Mouse (Mus musculus): Measurements from ENCODE around the gene Atad3a. TPM values are rescaled to one million over a fixed set of nuclear protein-coding genes. Genes with fewer than 3 reads are reported as not detected.

The Atad3a gene
- polyA plus RNA-seq, 1 experiment from 2014 or later: 87.9 TPM

DNA sequence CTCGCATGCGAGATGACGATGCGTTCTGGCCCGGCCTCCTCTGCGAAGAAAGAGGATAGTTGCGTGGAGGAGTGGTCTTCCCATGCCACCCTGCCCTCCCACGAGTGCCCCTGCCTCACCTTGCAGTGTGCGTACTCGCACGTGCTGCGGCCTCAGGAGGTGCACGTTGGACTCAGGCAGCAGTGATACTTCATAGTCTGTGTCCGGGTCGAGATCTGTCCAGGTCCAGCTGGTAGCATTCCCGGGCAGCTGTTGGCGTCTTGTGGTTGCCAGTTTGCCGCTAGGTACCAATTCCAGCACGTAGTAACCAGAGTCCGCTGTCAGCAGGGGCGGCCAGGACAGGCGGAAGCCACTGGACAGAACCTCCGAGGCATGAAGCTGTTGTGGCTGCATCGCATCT, 9.7 kb upstream of the Atad3a start:
- Histone ChIP-seq H3K27me3 (ENCODE audit: control insufficient read depth, insufficient read depth, low read depth, low read length) (peaks cover 4% of the 10 kb centered on the region), H3K4me3 (ENCODE audit: low read depth, low read length) (peak overlapping the region; percentile 46), H3K9ac (ENCODE audit: low read depth, low read length) (peak overlapping the region; percentile 76), H3K4me1 (ENCODE audit: control insufficient read depth, insufficient read depth, low read length) (peaks cover 15% of the 10 kb centered on the region), H3K9me3 (replicated peaks; ENCODE audit: control insufficient read depth, low read length, poor library complexity, severe bottlenecking) (no peaks in the 10 kb centered on the region), H3K36me3 (ENCODE audit: control insufficient read depth, insufficient read depth, low read length) (no peaks in the 10 kb centered on the region), H3K27ac (ENCODE audit: low read length) (peak overlapping the region; percentile 28; the same call in 1 of the 2 replicates), H3K4me2 (ENCODE audit: low read length) (peak overlapping the region; percentile 67)
- peak; percentile 7; the same call in 1 of the 2 replicates for ATAC-seq
- 36% methylated on average over 24 of the region's 24 CpGs for whole genome bisulfite sequencing

DNA sequence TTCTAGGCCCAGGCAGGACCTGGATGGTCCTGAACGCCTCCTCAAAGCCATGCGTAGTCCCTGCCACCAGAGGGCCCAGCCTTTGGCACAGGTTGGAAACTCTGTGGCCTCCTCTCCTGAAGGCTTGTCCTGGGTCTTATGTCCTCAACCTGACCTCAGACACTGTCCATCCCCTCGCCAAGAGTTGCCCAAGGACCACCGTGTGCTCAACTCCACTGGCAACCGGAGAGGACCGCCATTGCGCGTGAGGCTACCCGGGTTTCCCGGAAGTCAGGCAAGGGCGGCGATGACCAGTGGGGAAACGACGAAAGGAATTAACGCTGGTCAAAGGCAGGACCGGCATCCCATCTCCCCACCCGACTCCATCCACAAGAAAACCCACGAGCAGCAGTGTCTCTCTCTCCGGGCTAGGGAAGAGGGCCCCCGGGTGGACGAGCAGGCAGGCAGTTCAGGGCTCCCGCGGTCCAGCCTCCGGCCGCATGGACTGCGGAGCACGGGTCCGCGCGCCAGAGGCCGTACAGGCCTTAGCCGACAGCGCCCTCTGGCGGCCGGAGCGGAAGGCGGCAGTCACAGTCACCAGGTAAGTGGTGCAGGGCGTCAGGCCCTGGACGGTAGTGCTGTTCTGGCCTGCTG, 9.1 kb upstream of the Atad3a start:
- peak; percentile 79 for ATAC-seq
- Histone ChIP-seq H3K9ac (ENCODE audit: low read depth, low read length) (peak overlapping the region; percentile 76), H3K9me3 (replicated peaks; ENCODE audit: control insufficient read depth, low read length, poor library complexity, severe bottlenecking) (no peaks in the 10 kb centered on the region), H3K36me3 (ENCODE audit: control insufficient read depth, insufficient read depth, low read length) (no peaks in the 10 kb centered on the region), H3K4me1 (ENCODE audit: control insufficient read depth, insufficient read depth, low read length) (peaks cover 11% of the 10 kb centered on the region), H3K4me3 (ENCODE audit: low read depth, low read length) (peak overlapping the region; percentile 46), H3K27me3 (ENCODE audit: control insufficient read depth, insufficient read depth, low read depth, low read length) (peaks cover 4% of the 10 kb centered on the region), H3K27ac (ENCODE audit: low read length) (peak overlapping the region; percentile 28), H3K4me2 (ENCODE audit: low read length) (peak overlapping the region; percentile 67)
- 1% methylated on average over 38 of the region's 39 CpGs for WGBS

DNA sequence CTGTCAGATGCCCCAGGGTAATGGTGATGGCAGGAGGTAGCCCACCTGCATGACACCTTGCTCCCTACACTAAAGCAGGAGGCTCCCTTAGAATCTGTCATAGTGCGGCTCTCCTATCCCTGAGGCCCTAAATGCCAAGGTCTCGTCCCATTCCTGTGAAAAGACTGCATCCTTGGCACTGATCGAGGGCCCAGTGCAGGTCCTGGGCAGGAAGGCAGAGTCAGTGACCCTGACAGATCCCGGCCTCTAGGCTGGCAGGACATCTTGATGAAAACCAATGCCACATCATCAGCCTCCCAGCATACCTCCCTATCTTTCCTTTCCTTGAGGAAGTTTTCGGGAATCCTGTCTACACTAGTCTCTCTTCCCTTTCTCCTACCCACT, 8.6 kb upstream of the Atad3a start:
- H3K4me1 ChIP-seq (ENCODE audit: control insufficient read depth, insufficient read depth, low read length): peaks cover 9% of the 10 kb centered on the region
- H3K9me3 ChIP-seq (replicated peaks; ENCODE audit: control insufficient read depth, low read length, poor library complexity, severe bottlenecking): no peaks in the 10 kb centered on the region
- H3K27me3 ChIP-seq (ENCODE audit: control insufficient read depth, insufficient read depth, low read depth, low read length): peaks cover 4% of the 10 kb centered on the region
- H3K36me3 ChIP-seq (ENCODE audit: control insufficient read depth, insufficient read depth, low read length): no peaks in the 10 kb centered on the region
- no peak for ATAC-seq
- H3K4me2 ChIP-seq (ENCODE audit: low read length): peak overlapping the region; percentile 67
- H3K4me3 ChIP-seq (ENCODE audit: low read depth, low read length): peak overlapping the region; percentile 46; the same call in 1 of the 2 replicates
- 60% methylated on average over 5 of the region's 5 CpGs for WGBS
- H3K27ac ChIP-seq (ENCODE audit: low read length): no peak overlapping the region
- peak overlapping the region; percentile 76 for H3K9ac ChIP-seq (ENCODE audit: low read depth, low read length)

DNA sequence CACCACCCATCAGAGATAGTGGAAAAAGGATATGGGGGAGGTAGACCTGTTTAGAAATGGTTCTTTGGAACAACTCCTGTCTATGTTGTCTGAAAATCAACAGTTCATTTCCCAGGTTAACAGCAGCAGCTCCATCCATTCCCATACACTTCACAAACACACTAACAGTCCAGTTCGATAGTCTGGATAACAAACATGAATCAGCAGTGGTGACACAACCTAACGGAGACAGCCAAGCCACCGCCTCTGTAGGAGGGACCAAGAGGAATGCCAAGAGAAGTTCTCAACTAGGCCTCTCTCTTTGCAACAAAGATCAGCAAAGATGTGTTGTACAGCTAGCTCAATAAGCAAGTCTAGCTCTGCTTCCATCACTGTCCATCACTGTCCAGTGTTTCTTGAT, 1.5 kb upstream of the Atad3a start:
- H3K4me1 ChIP-seq (ENCODE audit: control insufficient read depth, insufficient read depth, low read length): peaks cover 23% of the 10 kb centered on the region
- H3K9me3 ChIP-seq (replicated peaks; ENCODE audit: control insufficient read depth, low read length, poor library complexity, severe bottlenecking): no peaks in the 10 kb centered on the region
- 0 out of 2 replicates have a peak, but pooled peaks cover 2% of the 10 kb centered on the region for H3K36me3 ChIP-seq (ENCODE audit: control insufficient read depth, insufficient read depth, low read length)
- 93% methylated on average over 3 of the region's 3 CpGs for WGBS
- no peak overlapping the region for H3K4me3 ChIP-seq (ENCODE audit: low read depth, low read length)
- ATAC-seq: no peak
- no peak overlapping the region for H3K27ac ChIP-seq (ENCODE audit: low read length)
- no peak overlapping the region for H3K9ac ChIP-seq (ENCODE audit: low read depth, low read length)
- H3K27me3 ChIP-seq (ENCODE audit: control insufficient read depth, insufficient read depth, low read depth, low read length): no peaks in the 10 kb centered on the region
- no peak overlapping the region for H3K4me2 ChIP-seq (ENCODE audit: low read length)

DNA sequence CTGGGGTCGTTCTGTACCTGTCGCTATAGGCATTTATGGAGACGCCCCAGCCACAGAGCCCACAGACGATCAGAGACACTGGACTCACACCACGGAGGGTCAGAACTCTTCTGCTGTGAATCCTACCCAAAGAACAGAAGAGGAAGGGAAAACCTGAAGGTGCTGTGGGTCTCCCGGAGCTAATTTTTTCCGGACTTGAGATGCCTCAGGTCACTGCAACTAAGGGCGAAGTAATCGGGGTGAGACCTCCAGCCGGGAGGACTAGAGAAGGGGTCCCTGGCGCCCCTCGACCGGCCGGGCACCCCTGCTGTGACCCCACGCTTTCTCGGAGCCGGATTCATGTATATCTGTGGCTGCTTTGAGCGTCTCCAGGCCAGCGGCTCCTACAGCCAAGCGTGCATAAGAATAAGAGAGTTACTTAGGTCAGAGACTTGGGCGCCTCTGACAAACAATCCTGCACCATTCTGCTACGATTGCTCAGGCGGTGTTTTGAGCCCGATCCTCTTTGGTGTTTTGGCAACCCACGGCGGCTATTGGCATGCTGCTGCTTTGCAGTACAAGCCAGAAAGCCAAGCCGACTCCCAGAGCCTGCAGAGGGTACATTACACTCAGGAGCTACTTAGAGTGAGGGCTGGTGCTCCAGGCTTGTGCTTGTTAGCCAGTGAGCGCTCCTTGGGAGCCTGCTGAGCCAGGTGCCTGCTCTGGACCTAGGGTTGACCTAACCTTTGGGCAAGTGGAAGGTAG, 635 bp upstream of the Atad3a start:
- 1% methylated on average over 28 of the region's 28 CpGs for WGBS
- Histone ChIP-seq H3K27me3 (ENCODE audit: control insufficient read depth, insufficient read depth, low read depth, low read length) (no peaks in the 10 kb centered on the region), H3K4me3 (ENCODE audit: low read depth, low read length) (peak overlapping the region; percentile 65), H3K4me1 (ENCODE audit: control insufficient read depth, insufficient read depth, low read length) (peaks cover 23% of the 10 kb centered on the region), H3K4me2 (ENCODE audit: low read length) (peak overlapping the region; percentile 88), H3K27ac (ENCODE audit: low read length) (no peak overlapping the region), H3K36me3 (ENCODE audit: control insufficient read depth, insufficient read depth, low read length) (0 out of 2 replicates have a peak, but pooled peaks cover 3% of the 10 kb centered on the region), H3K9me3 (replicated peaks; ENCODE audit: control insufficient read depth, low read length, poor library complexity, severe bottlenecking) (no peaks in the 10 kb centered on the region), H3K9ac (ENCODE audit: low read depth, low read length) (peak overlapping the region; percentile 58)
- ATAC-seq: peak; percentile 49

DNA sequence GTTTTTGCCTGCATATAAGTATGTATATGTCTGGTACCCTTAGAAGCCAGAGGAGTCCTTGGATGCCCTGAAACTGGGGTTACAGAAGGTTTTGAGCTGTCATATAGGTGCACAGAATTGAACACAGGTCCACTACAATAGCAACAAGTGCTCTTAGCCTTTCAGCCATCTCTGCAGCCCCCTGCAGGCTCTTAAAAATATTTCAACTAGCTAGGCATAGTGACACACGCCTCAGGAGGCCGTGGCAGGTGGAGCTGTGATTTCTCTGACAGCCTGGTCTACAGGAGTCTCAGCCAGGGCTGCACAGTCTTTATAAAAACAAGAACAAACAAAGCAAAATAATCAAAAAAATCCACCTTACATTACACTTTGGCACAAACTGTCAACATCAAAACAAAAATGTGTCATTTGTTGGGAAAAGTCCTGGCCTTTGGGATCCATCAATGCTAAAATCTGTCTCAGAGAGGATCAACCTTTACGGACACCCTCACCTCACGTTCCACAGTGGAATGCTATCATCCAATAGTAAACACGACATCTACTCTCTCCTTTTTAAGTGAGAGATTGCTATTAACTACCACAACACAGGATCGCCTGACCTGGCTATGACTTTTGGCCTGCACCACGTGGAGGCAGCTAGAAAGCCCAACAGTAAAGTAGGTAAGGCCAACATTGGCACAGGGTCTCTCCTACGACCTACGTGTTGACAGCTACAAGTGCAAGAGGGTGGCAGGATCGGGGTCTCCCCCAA, 856 bp downstream of the Atad3a start:
- Histone ChIP-seq H3K9me3 (replicated peaks; ENCODE audit: control insufficient read depth, low read length, poor library complexity, severe bottlenecking) (no peaks in the 10 kb centered on the region), H3K27ac (ENCODE audit: low read length) (no peak overlapping the region), H3K4me1 (ENCODE audit: control insufficient read depth, insufficient read depth, low read length) (peaks cover 23% of the 10 kb centered on the region), H3K36me3 (ENCODE audit: control insufficient read depth, insufficient read depth, low read length) (peaks cover 14% of the 10 kb centered on the region), H3K9ac (ENCODE audit: low read depth, low read length) (peak overlapping the region; percentile 62), H3K4me2 (ENCODE audit: low read length) (peak overlapping the region; percentile 88), H3K27me3 (ENCODE audit: control insufficient read depth, insufficient read depth, low read depth, low read length) (no peaks in the 10 kb centered on the region), H3K4me3 (ENCODE audit: low read depth, low read length) (peak overlapping the region; percentile 65)
- peak; percentile 59; the same call in 1 of the 2 replicates for ATAC-seq
- WGBS: 6% methylated on average over 10 of the region's 10 CpGs

DNA sequence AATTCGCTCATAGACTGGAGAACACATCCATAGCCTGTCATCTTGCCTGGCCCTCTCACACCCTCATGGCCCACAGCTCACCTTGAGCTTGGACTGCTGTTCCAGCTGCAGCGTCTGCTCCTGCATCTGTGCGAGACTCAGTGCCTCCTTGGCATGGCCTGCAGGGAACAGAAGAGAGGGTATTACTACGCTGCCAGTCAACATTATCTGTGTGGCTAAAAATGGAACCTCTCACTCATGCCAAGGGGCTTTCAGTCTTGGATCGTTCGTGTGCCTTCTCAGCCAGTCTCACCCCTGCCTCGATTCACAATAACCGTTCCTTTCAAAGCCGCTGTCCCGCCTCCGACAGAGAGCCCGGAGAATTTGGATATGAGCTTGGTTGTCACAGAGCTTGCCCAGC, 3.9 kb downstream of the Atad3a start:
- Histone ChIP-seq H3K4me2 (ENCODE audit: low read length) (no peak overlapping the region), H3K4me3 (ENCODE audit: low read depth, low read length) (no peak overlapping the region), H3K36me3 (ENCODE audit: control insufficient read depth, insufficient read depth, low read length) (peaks cover 29% of the 10 kb centered on the region), H3K27ac (ENCODE audit: low read length) (no peak overlapping the region), H3K9me3 (replicated peaks; ENCODE audit: control insufficient read depth, low read length, poor library complexity, severe bottlenecking) (no peaks in the 10 kb centered on the region), H3K27me3 (ENCODE audit: control insufficient read depth, insufficient read depth, low read depth, low read length) (no peaks in the 10 kb centered on the region), H3K9ac (ENCODE audit: low read depth, low read length) (no peak overlapping the region), H3K4me1 (ENCODE audit: control insufficient read depth, insufficient read depth, low read length) (peaks cover 23% of the 10 kb centered on the region)
- 89% methylated on average over 12 of the region's 12 CpGs for WGBS
- no peak for ATAC-seq

DNA sequence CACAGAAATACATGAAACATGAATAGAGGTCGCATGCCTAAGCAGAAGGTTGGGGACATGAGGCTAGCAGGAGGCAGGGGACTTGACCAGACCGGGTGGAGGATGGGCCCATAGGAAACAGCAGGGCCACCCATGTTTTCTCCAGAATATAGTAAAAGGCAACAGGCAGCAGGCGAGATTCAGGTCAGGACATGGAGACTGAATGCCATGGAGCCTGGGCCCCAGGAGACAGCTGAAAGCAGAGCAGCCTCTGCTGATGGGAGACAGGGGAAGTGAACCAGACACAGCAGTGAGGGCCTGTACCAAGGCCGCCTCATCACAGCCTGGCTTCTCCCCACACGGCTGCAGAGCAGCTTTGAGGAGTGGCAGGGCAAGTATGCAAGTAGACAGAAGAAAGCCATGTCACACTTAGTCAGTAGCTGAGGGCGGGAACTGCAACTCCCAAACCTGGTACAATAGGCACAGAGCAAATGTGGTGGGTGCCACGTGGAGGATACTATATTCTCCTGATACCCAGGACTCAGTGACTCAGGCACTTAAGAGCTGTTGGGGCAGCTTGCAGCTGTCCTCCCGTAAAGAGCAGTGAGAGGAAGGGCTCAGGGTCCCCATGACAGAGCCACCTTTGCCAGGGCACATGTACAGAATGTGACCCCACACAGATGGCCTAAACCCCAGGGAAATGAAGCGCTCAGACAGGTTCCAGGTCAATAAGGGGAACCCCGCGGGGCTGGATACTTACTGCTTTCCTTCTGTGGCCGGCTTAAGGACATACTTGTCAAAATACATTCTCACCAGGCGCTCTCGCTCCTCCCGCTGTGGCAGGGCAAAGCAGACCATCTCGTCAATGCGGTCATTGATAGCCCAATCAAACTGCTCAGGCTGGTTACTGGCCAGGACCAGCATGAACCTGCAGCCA, 14.1 kb downstream of the Atad3a start:
- Histone ChIP-seq H3K9me3 (replicated peaks; ENCODE audit: control insufficient read depth, low read length, poor library complexity, severe bottlenecking) (no peaks in the 10 kb centered on the region), H3K4me1 (ENCODE audit: control insufficient read depth, insufficient read depth, low read length) (no peaks in the 10 kb centered on the region), H3K4me2 (ENCODE audit: low read length) (no peak overlapping the region), H3K27me3 (ENCODE audit: control insufficient read depth, insufficient read depth, low read depth, low read length) (no peaks in the 10 kb centered on the region), H3K27ac (ENCODE audit: low read length) (no peak overlapping the region), H3K36me3 (ENCODE audit: control insufficient read depth, insufficient read depth, low read length) (peaks cover 55% of the 10 kb centered on the region), H3K4me3 (ENCODE audit: low read depth, low read length) (no peak overlapping the region), H3K9ac (ENCODE audit: low read depth, low read length) (no peak overlapping the region)
- ATAC-seq: no peak
- WGBS: 91% methylated on average over 17 of the region's 17 CpGs
